Mouse (Mus musculus) olfactory bulb, adult 2 months (tissue): ENCODE measurements around the gene Dnajc17.

Experiments used
- CTCF ChIP-seq: fragments of 200-500 bp; IDR thresholded peaks from 2 replicates; pipeline ENCODE4 v1.5.1; 2012; ENCODE audit warnings: low read depth, mild to moderate bottlenecking, low read length, moderate library complexity; ENCODE audit not compliant: insufficient read depth
- POLR2A ChIP-seq: fragments of 200-500 bp; IDR thresholded peaks from 2 replicates; pipeline ENCODE4 v1.6.1; 2012; ENCODE audit warnings: mild to moderate bottlenecking, low read depth, low read length, moderate library complexity; ENCODE audit not compliant: insufficient read depth

DNA sequence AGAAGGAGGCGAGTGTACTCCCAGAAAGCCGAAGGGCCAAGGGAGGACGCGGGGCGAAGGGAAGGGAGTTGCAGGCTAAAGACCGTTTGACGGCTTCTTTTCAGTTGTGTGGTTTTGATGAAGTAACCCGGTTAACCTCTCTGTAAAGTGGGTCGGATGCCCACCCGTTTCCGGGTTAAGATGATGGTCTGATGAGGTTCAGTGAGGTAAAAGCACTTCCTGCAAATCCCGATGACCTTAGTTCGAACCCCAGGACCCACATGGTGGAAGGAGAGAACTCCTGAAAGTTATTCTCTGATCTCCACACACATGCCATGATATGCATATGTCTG is 547 bp upstream of the Dnajc17 start:
- no peak for TF ChIP-seq CTCF
- no peak for TF ChIP-seq POLR2A
